Mouse (Mus musculus) mesoderm, embryonic 11.5 days (tissue): ENCODE results near the gene Tbxa2r.

Experiments used
- DNase-seq: peaks from one replicate; pipeline ENCODE4 v3.0.0-alpha.2; 2012; ENCODE audit warnings: low read depth, low spot score

Tbxa2r gene

GRCm38 (mm10) chr10:81328386-81328785 is at the start of gene Tbxa2r:
Gene Tbxa2r, plus strand, starts transcription at chr10:81328731.
- no peak for DNase-seq

- no peak for DNase-seq
Measured at GRCm38 (mm10) chr10:81279496-81279895, 49.0 kb upstream of the Tbxa2r start.

DNA sequence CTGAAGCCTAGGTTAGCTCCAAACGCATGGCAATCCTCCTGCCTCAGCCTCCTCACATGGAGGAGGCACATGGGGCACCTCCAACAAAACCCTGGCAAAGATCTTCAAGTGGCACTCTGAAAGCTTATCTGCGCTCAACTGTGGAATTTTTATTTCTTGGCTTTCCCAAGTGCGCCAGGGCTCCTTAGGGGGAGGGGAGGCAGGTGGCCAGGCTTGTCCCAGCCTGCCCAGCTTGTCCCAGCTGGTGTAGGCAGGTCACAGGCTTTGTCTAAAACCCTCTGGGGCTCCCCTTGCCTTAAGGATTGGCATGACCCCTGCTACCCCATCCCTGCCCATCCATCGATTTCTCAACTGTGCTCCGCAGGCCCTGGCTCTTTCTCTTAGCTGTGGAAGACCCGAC is 44.3 kb upstream of the Tbxa2r start:
- no peak for DNase-seq

- no peak for DNase-seq
Measured at GRCm38 (mm10) chr10:81284719-81285118, 43.8 kb upstream of the Tbxa2r start.

- DNase-seq = peak; percentile 93
Measured at GRCm38 (mm10) chr10:81285694-81286450, 42.7 kb upstream of the Tbxa2r start.

DNA sequence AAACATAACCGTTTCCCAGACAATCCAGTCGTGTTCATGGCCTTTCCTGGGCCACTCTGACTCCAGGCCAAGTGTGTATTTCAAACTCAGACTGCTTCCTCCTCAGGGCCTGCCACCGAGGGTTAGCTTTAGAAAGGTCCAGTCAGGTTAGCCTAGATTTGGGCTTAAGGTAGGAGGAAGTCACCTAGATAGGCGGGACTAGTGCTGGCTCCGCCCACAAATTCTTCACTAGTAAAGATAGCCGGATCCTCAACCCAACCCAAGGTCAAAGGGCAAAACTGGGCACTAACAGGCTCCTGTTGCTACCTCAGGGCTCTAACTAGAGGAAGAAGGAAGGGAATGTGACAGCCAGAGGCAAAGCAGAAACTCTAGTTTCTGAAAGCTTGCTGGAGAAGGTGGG is 41.9 kb upstream of the Tbxa2r start:
- no peak for DNase-seq

- peak; percentile 58 for DNase-seq
Measured at GRCm38 (mm10) chr10:81287513-81288157, 40.9 kb upstream of the Tbxa2r start.

GRCm38 (mm10) chr10:81288601-81289000 is 39.9 kb upstream of the Tbxa2r start:
- DNase-seq = peak; percentile 50

- peak; percentile 83 for DNase-seq
Measured at GRCm38 (mm10) chr10:81289278-81289677, 39.3 kb upstream of the Tbxa2r start.

- DNase-seq = no peak
Measured at GRCm38 (mm10) chr10:81289811-81290210, 38.7 kb upstream of the Tbxa2r start.

DNA sequence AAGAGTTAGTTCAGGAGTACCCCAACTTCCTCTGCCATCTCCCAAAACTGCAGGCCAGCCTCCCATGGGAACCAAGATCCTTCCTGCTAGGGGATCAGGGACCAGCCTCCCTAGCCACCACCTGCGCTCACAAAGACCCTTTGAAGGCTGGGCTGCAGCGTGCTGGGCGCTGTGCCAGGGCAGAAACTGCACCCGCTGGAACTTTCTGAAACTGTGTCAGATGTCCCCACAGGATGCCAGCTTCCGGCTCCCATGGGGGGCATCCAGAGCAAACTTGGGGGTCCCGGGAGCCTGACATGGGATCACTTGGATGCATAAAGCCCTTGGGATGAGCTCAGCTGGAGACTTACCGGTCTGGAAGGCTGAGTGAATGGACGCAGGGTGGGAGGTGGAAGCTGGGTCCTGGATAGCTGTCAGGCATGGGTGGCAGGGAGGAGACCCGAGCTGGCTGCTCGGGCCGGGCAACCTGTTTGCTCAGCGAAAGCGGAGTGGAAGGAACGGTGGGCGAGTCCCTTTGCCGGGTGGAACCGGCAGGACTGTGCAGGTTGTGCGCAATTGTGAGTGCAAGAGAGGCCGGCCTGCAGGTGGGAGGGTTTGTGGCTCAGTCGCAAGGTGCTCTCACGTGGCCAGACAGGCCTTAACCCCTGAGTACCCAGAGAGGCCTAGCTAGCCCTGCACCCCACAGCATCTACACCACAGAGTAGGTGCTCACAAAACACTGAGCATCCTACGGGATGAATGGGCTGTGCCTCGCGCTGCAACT is 37.7 kb upstream of the Tbxa2r start:
- DNase-seq = no peak

GRCm38 (mm10) chr10:81291511-81292104 is 36.9 kb upstream of the Tbxa2r start, which contains the start of gene Tjp3:
Gene Tjp3, minus strand, starts transcription at chr10:81291581.
- DNase-seq = no peak

GRCm38 (mm10) chr10:81292554-81293333 is 35.8 kb upstream of the Tbxa2r start, which contains the start of gene Pip5k1c:
Gene Pip5k1c, plus strand, starts transcription at chr10:81292963.
- DNase-seq = peak; percentile 100

- no peak for DNase-seq
Measured at GRCm38 (mm10) chr10:81293334-81294030, 35.0 kb upstream of the Tbxa2r start.

DNA sequence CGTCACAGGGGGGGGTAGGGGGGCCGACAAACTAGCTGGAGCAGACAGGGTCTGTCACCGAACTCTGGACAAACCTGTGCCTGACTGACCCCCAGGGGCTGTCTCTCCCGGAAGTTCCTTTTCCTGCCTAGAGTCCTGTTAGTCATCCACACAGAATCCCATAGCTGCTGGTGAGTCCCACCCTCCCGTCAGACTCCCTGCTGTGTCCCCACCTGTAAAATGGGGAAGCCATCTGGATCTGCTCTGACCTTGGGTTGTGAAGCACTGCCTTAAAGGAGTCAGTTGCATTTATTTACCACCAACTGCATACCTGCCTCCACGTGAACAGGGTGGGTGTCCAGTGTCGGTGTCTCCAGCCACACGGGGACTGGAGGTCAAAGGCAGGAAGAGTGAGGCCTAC is 34.1 kb upstream of the Tbxa2r start:
- no peak for DNase-seq

DNA sequence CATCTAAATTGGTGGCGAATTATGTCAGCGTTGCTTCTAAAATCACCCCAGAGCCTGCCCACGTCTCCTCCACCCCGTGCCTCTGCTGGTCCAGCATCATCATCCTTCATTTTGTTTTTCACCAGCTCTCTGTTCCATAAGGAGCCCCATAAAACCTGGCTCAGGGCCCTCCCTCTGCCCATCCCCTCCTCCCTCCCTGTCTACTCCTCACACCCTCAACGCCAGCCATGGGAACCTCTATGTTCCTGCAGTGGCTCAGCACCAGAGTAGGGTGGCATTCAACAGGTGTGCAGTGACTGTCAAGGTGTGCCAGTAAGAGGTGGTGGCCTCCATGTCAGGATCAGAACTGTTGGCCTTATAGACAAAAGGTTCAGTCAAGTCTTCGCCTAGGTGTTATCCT is 33.3 kb upstream of the Tbxa2r start:
- DNase-seq = no peak

GRCm38 (mm10) chr10:81297246-81297645 is 31.3 kb upstream of the Tbxa2r start:
- DNase-seq = no peak

GRCm38 (mm10) chr10:81297845-81298244 is 30.7 kb upstream of the Tbxa2r start:
- DNase-seq = no peak

- DNase-seq = no peak
Measured at GRCm38 (mm10) chr10:81298369-81299100, 30.0 kb upstream of the Tbxa2r start.
